Comparison of ENCODE assay signal across 16 mouse cellular contexts in the genomic region with DNA sequence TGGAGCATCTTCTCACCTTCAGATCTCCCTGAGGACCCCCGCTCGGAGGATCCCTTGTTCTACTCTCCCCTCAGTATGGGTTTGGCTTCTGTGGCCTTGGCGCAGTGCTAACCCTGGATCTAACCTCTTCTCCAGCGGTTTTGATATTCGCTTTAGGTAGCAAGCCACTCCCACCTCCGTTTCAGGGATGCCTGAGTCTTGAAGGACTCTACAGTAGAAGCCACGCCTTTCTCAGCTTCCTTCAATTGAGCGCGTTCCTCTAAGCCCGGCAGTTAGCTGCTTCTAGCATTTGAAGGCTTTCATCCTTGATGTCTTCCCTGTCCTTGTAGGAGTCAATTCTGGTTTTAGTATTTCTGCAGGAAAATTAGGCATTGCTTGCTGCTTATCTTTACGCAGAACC. TPM values are rescaled to one million over a fixed set of nuclear protein-coding genes. Genes with fewer than 3 reads are reported as not detected.
A peak's percentile ranks its signal among the peaks of the same experiment; 100 is the strongest.
DNase-seq lines count a peak whose midpoint lies in the region; ATAC-seq and TF ChIP-seq lines count a peak whose summit lies in the region.
"Had no signal": no experiment of that assay in that cellular context is flagged by ENCODE, and none has a peak within 500 bp of the region (broad histone marks: within the 10 kb centered on the region; RNA-seq: fewer than 3 reads in every experiment).

No protein-coding gene starts in this region.

- 16% methylated on average over 11 of the region's 11 CpGs for WGBS in thymus, adult 2 months

- no peak for ATAC-seq in CD4-positive, CD25-positive, alpha-beta regulatory T cell, adult 4 months

- no peak overlapping the region for H3K27ac ChIP-seq in thymus, adult 2 months (ENCODE audit: control insufficient read depth, insufficient read depth, low read length)
- H3K27ac ChIP-seq: forebrain, embryonic 12.5 days; midbrain, embryonic 12.5 days; neural tube, embryonic 15.5 days; stomach, postnatal 0 days had no signal

- TF ChIP-seq POLR2A in thymus, adult 2 months (IDR thresholded peaks at IDR 0.05; ENCODE audit: control insufficient read depth, extremely low read depth, insufficient read depth, low read length, poor library complexity): no peak

- no peak for TF ChIP-seq CTCF in thymus, adult 2 months (IDR thresholded peaks at IDR 0.05; ENCODE audit: borderline replicate concordance, control insufficient read depth, extremely low read depth, insufficient read depth, low read length, poor library complexity)

- no peak overlapping the region for H3K4me3 ChIP-seq in thymus, adult 2 months (ENCODE audit: control insufficient read depth, insufficient read depth, low read length)
- H3K4me3 ChIP-seq: forebrain, embryonic 12.5 days; midbrain, embryonic 12.5 days; neural tube, embryonic 15.5 days had no signal

- H3K4me1 ChIP-seq in thymus, adult 2 months (replicated peaks; ENCODE audit: control insufficient read depth, insufficient read depth, low read length): peaks cover 7% of the 10 kb centered on the region
- H3K4me1 ChIP-seq: forebrain, embryonic 12.5 days; midbrain, embryonic 12.5 days; neural tube, embryonic 15.5 days had no signal

- H3K27me3 ChIP-seq in thymus, adult 2 months (ENCODE audit: control insufficient read depth, insufficient read depth, low read length): no peaks in the 10 kb centered on the region
- H3K27me3 ChIP-seq: forebrain, embryonic 12.5 days; midbrain, embryonic 12.5 days; neural tube, embryonic 15.5 days had no signal

- peak; percentile 31 for DNase-seq in CD4-positive, CD25-positive, alpha-beta regulatory T cell, adult 2 months (ENCODE audit: low read depth, low spot score)
- peak; percentile 33 for DNase-seq in thymus, adult 2 months
- DNase-seq in thymus, adult 18-20 months: no peak
- peak; percentile 14 for DNase-seq in lung, postnatal 14 days
- DNase-seq in layer of hippocampus, adult 8-10 months (ENCODE audit: low spot score in 2 of 2): no peak
- DNase-seq in kidney, adult 9 months: no peak
- DNase-seq in frontal cortex, postnatal 14 days (ENCODE audit: low spot score in 2 of 2): no peak
- DNase-seq: cerebellum, postnatal 14 days; gastrocnemius, postnatal 36 days; heart, postnatal 4 days; right cerebral cortex, postnatal 14 days had no signal

- H3K36me3 ChIP-seq in thymus, adult 2 months (ENCODE audit: control insufficient read depth, insufficient read depth, low read length): no peaks in the 10 kb centered on the region
- H3K36me3 ChIP-seq: forebrain, embryonic 12.5 days; midbrain, embryonic 12.5 days; neural tube, embryonic 15.5 days had no signal

RNA-seq across cellular contexts. Expression of gene Cage1, which starts 40.2 kb away (rescaled TPM):
- 1 to 10 TPM; 1.3 to 2.2 TPM for polyA plus RNA-seq in CD4-positive, CD25-positive, alpha-beta regulatory T cell, adult 4 months (2017; shearing (Covaris generic))
- 0.08 and 0.16 TPM in 2 replicates for polyA plus RNA-seq in thymus, adult 2 months (2012; rRNA removed)
- 1 to 10 TPM; 4.5 to 8.5 (median 6.7) TPM for total RNA-seq in layer of hippocampus, adult 8-10 months (2022)

RNA-seq across cellular contexts. Expression of gene Riok1, which starts 40.3 kb away (rescaled TPM):
- 100 to 1,000 TPM; 109 to 113 TPM for polyA plus RNA-seq in CD4-positive, CD25-positive, alpha-beta regulatory T cell, adult 4 months (2017; shearing (Covaris generic))
- 42.0 and 42.3 TPM in 2 replicates for polyA plus RNA-seq in thymus, adult 2 months (2012; rRNA removed)
- total RNA-seq in layer of hippocampus, adult 8-10 months (2022): 10 to 100 TPM; 28.6 to 33.0 (median 30.6) TPM

Comparison
In these comparisons a context has a peak if more than half of its experiments do, and no peak if none do; other contexts are left out.
1. DNase-seq: peak in CD4-positive, CD25-positive, alpha-beta regulatory T cell, adult 2 months (single experiment), thymus, adult 2 months (single experiment) and lung, postnatal 14 days (single experiment); none in thymus, adult 18-20 months (0 of 2), layer of hippocampus, adult 8-10 months (0 of 2), kidney, adult 9 months (single experiment) and frontal cortex, postnatal 14 days (0 of 2).